Mouse (Mus musculus) testis, adult 2 months (tissue): ENCODE results near the gene Ager.

Experiments used
- CTCF ChIP-seq: fragments of 200-500 bp; IDR thresholded peaks from 2 replicates; pipeline ENCODE4 v1.5.1; 2012; ENCODE audit warnings: low read depth, mild to moderate bottlenecking, inconsistent platforms, low read length, moderate library complexity; ENCODE audit not compliant: control insufficient read depth, insufficient read depth, insufficient replicate concordance
- POLR2A ChIP-seq: fragments of 200-500 bp; IDR thresholded peaks from 2 replicates; pipeline ENCODE4 v1.6.1; 2012; ENCODE audit warnings: low read depth, mild to moderate bottlenecking, inconsistent platforms, low read length, moderate library complexity; ENCODE audit not compliant: control insufficient read depth

DNA sequence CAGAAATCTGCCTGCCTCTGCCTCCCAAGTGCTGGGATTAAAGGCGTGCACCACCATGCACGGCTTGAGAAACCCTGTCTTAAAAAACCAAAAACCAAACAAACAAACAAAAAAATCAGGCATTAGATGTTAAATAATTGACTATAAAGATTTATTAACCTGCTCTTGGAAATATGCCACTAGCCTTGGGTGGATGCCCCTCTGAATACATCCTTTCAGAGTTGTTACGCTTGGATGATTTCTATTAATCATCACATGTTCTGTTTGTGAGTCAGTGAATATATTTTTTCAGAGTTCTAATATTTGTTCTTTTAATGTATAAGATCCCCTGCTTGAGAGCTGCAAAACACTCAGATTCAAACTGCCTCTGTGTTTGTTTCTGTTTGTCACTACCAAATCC, 27.3 kb downstream of the Ager start:
- no peak for TF ChIP-seq CTCF
- no peak for TF ChIP-seq POLR2A
